8 mouse cellular contexts compared by ENCODE assay signal in genomic region chr5:99975776-99976175, GRCm38 (mm10). TPM values are rescaled to one million over a fixed set of nuclear protein-coding genes. Genes with fewer than 3 reads are reported as not detected.
DNase-seq lines count a peak whose midpoint lies in the region; ATAC-seq and TF ChIP-seq lines count a peak whose summit lies in the region.

No protein-coding gene starts in this region.

- peak overlapping the region; percentile 39 for H3K4me2 ChIP-seq in forebrain, embryonic 11.5 days (ENCODE audit: low read depth, low read length, severe bottlenecking)
- H3K4me2 ChIP-seq in limb, embryonic 11.5 days (ENCODE audit: low read depth, severe bottlenecking), result peak overlapping the region; percentile 61
- peak overlapping the region; percentile 82 for H3K4me2 ChIP-seq in neural tube, embryonic 15.5 days

- TF ChIP-seq CTCF in left cerebral cortex, adult 2 months (IDR thresholded peaks at IDR 0.05), result no peak

- no peaks in the 10 kb centered on the region for H3K36me3 ChIP-seq in forebrain, embryonic 11.5 days (ENCODE audit: control insufficient read depth, insufficient read depth, low read length)
- H3K36me3 ChIP-seq in limb, embryonic 11.5 days (ENCODE audit: control insufficient read depth, insufficient read depth, low read length), result peaks cover 4% of the 10 kb centered on the region; the same call in 1 of the 2 replicates
- no peaks in the 10 kb centered on the region for H3K36me3 ChIP-seq in neural tube, embryonic 15.5 days

- no peak overlapping the region for H3K27ac ChIP-seq in left cerebral cortex, adult 2 months
- no peak overlapping the region for H3K27ac ChIP-seq in forebrain, embryonic 11.5 days (ENCODE audit: low read depth, low read length)
- H3K27ac ChIP-seq in limb, embryonic 11.5 days (replicated peaks; ENCODE audit: low read depth, low read length), result no peak overlapping the region
- H3K27ac ChIP-seq in neural tube, embryonic 15.5 days (replicated peaks), result no peak overlapping the region

- WGBS in forebrain, embryonic 11.5 days, result 90% methylated on average over 1 of the region's 1 CpGs
- 77% methylated on average over 1 of the region's 1 CpGs for WGBS in limb, embryonic 11.5 days
- WGBS in neural tube, embryonic 15.5 days, result 75% methylated on average over 1 of the region's 1 CpGs

- H3K4me3 ChIP-seq in left cerebral cortex, adult 2 months, result peak overlapping the region; percentile 76; the same call in 1 of the 2 replicates
- H3K4me3 ChIP-seq in forebrain, embryonic 11.5 days (ENCODE audit: low read depth, low read length), result peak overlapping the region; percentile 97
- H3K4me3 ChIP-seq in limb, embryonic 11.5 days (ENCODE audit: low read depth, low read length), result peak overlapping the region; percentile 12; the same call in 1 of the 2 replicates
- peak overlapping the region; percentile 13; the same call in 1 of the 2 replicates for H3K4me3 ChIP-seq in neural tube, embryonic 15.5 days (replicated peaks)

- intact Hi-C loops in left cerebral cortex, adult 2 months (cut with DNase I), result loop anchor here (5.0 kb wide), 2 partner anchors 68 to 442 kb away; partner anchors contain the start of genes Sec31a and Vamp9

- no peak for ATAC-seq in forebrain, embryonic 11.5 days (replicated peaks; ENCODE audit: low FRiP score)
- no peak for ATAC-seq in limb, embryonic 11.5 days (ENCODE audit: insufficient number of reproducible peaks, low FRiP score, low TSS enrichment, low read depth)
- ATAC-seq in neural tube, embryonic 15.5 days (ENCODE audit: low FRiP score), result no peak

- no peaks in the 10 kb centered on the region for H3K9me3 ChIP-seq in forebrain, embryonic 11.5 days (ENCODE audit: control insufficient read depth, low read length)
- no peaks in the 10 kb centered on the region for H3K9me3 ChIP-seq in limb, embryonic 11.5 days (ENCODE audit: control insufficient read depth, low read length)
- no peaks in the 10 kb centered on the region for H3K9me3 ChIP-seq in neural tube, embryonic 15.5 days (replicated peaks)

- H3K27me3 ChIP-seq in forebrain, embryonic 11.5 days (ENCODE audit: control insufficient read depth, insufficient read depth, low read length), result no peaks in the 10 kb centered on the region
- no peaks in the 10 kb centered on the region for H3K27me3 ChIP-seq in limb, embryonic 11.5 days (ENCODE audit: control insufficient read depth, insufficient read depth, low read length)
- H3K27me3 ChIP-seq in neural tube, embryonic 15.5 days (replicated peaks), result no peaks in the 10 kb centered on the region

- no peak overlapping the region for H3K9ac ChIP-seq in forebrain, embryonic 11.5 days (ENCODE audit: low read length)
- H3K9ac ChIP-seq in limb, embryonic 11.5 days (ENCODE audit: low read length), result no peak overlapping the region
- no peak overlapping the region for H3K9ac ChIP-seq in neural tube, embryonic 15.5 days (replicated peaks)

- no peak for DNase-seq in left cerebral cortex, adult 2 months (ENCODE audit: extremely low spot score in 1 of 2, low spot score in 2 of 2)
- DNase-seq in left cerebral cortex, adult 9 months (ENCODE audit: low spot score in 2 of 2), result no peak
- DNase-seq in forebrain, embryonic 11.5 days (ENCODE audit: low spot score), result no peak
- no peak for DNase-seq in limb, embryonic 11.5 days (ENCODE audit: low spot score)
- no peak for DNase-seq in right cerebral cortex, postnatal 14 days
- DNase-seq in spleen, adult 12 weeks (ENCODE audit: low spot score), result no peak
- DNase-seq in c-Kit-positive CD71-positive TER-119-positive erythroid progenitor cells, embryonic 14.5 days (ENCODE audit: low spot score), result no peak

- peaks cover 5% of the 10 kb centered on the region; the same call in 1 of the 2 replicates for H3K4me1 ChIP-seq in forebrain, embryonic 11.5 days (replicated peaks; ENCODE audit: control insufficient read depth, insufficient read depth, low read length)
- peaks cover 7% of the 10 kb centered on the region for H3K4me1 ChIP-seq in limb, embryonic 11.5 days (ENCODE audit: control insufficient read depth, insufficient read depth, low read length)
- H3K4me1 ChIP-seq in neural tube, embryonic 15.5 days, result peaks cover 44% of the 10 kb centered on the region

RNA-seq across cellular contexts. Expression of gene Hnrnpd, which starts 3.0 kb away (rescaled TPM):
- 100 to 1,000 TPM; 194 to 222 TPM for total RNA-seq in left cerebral cortex, adult 2 months (2021)
- polyA plus RNA-seq in forebrain, embryonic 11.5 days (2014; fragmentation: Nextera tagmentation; extraction: Ambion mirVana), result 274 and 313 TPM in 2 replicates
- 294 and 310 TPM in 2 replicates for polyA plus RNA-seq in limb, embryonic 11.5 days (2014; fragmentation: Nextera tagmentation; extraction: Ambion mirVana)
- polyA plus RNA-seq in neural tube, embryonic 15.5 days (2015; fragmentation: Nextera tagmentation; extraction: Ambion mirVana), result 128 and 147 TPM in 2 replicates

RNA-seq across cellular contexts. Expression of gene 4930524J08Rik, which starts 3.1 kb away (rescaled TPM):
- 1 to 10 TPM; 1.9 TPM for total RNA-seq in left cerebral cortex, adult 2 months (2021)
- polyA plus RNA-seq in forebrain, embryonic 11.5 days (2014; fragmentation: Nextera tagmentation; extraction: Ambion mirVana), result 2.8 and 3.4 TPM in 2 replicates
- polyA plus RNA-seq in limb, embryonic 11.5 days (2014; fragmentation: Nextera tagmentation; extraction: Ambion mirVana), result 2.3 and 3.4 TPM in 2 replicates
- polyA plus RNA-seq in neural tube, embryonic 15.5 days (2015; fragmentation: Nextera tagmentation; extraction: Ambion mirVana), result 2.3 TPM in 2 replicates

Comparison
In these comparisons a context has a peak if more than half of its experiments do, and no peak if none do; other contexts are left out.
1. H3K4me3 ChIP-seq: peak in every context shown above with its lines; median percentile 97 in forebrain, embryonic 11.5 days; 76 in left cerebral cortex, adult 2 months; 13 in neural tube, embryonic 15.5 days; 12 in limb, embryonic 11.5 days.